Mouse (Mus musculus) embryonic fibroblast, embryonic 13.5 days (primary cell): Measurements from ENCODE around the gene Ccr7.

Experiments
- CTCF ChIP-seq: IDR thresholded peaks from 2 replicates; pipeline ENCODE4 v1.5.1; 2011; ENCODE audit warnings: mild to moderate bottlenecking, control low read depth, low read length, moderate library complexity, borderline replicate concordance; ENCODE audit not compliant: insufficient read depth
- POLR2A ChIP-seq: IDR thresholded peaks from 2 replicates; pipeline ENCODE4 v1.6.1; 2011; ENCODE audit warnings: low read depth, mild to moderate bottlenecking, control low read depth, low read length, moderate library complexity

GRCm38 (mm10) chr11:99110370-99111110 lies 44.3 kb downstream of the Ccr7 start:
- TF ChIP-seq POLR2A: no peak
- TF ChIP-seq CTCF: no peak
